Mouse (Mus musculus): ENCODE results near the gene Olfr1040. TPM values are rescaled to one million over a fixed set of nuclear protein-coding genes. Genes with fewer than 3 reads are reported as not detected.
"Not testable (repeated sequence)": the region's sequence is repeated elsewhere in the genome, so short reads cannot be mapped to it uniquely, and the experiment has no call there.

The Olfr1040 gene
- not detected in 2 replicates for polyA plus RNA-seq (2015; fragmentation: Nextera tagmentation; extraction: Ambion mirVana)

DNA sequence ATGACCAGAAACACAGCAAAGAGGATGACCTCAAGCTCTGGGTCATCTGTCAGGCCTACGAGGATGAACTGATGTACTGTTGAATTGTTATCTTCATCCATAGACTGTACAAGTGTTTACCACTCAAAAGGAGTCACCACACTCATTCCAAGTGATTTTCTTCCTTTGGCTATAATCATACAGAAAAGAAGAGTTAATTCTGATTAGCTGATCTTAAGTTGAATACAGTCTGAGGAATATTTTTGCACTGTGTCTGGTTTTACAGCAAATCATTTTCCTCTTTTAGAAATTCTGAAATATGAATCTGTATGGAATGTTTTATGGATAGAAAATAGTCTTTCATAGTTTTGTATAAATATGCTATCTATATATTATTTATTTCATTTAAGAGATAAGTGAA is at the start of gene Olfr1040:
TSS of gene Olfr1040 (minus strand) at position 101 of the 400 bp plus-strand sequence.
- Histone ChIP-seq H3K9me3 (replicated peaks; ENCODE audit: control insufficient read depth, low read length) (no peaks in the 10 kb centered on the region), H3K4me2 (ENCODE audit: low read depth, low read length) (no peak within 1 kb of the TSS), H3K4me3 (ENCODE audit: low read depth, low read length) (no peak within 1 kb of the TSS), H3K9ac (ENCODE audit: low read depth, low read length) (no peak within 1 kb of the TSS), H3K36me3 (ENCODE audit: control insufficient read depth, insufficient read depth) (no peaks in the 10 kb centered on the region), H3K27ac (ENCODE audit: low read length) (no peak within 1 kb of the TSS), H3K4me1 (ENCODE audit: control insufficient read depth, low read depth, low read length) (no peaks in the 10 kb centered on the region), H3K27me3 (ENCODE audit: control insufficient read depth, insufficient read depth, low read depth, low read length) (no peaks in the 10 kb centered on the region)
- ATAC-seq (ENCODE audit: low read depth): no peak
- 67% methylated on average over 1 of the region's 1 CpGs for WGBS (ENCODE audit: insufficient replicate concordance)

DNA sequence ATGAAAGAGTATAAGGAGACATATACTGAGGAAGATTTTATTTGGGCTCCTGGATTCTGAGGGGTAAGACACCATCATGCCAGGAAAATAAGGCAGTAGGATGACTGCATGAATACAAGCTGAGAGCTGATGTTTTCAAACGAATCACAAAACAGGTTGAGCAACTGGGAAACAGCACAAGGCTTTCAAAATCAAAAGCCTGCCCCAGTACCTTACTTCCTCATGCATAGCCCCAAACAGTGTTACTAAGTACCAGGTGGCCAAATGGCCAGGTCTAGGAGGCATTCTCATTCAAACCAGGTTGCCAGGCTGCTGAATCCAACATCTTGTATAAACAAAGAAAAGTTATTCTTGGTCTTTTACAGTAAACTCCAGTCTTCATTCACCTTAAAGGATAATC is 49.3 kb upstream of the Olfr1040 start:
- Histone ChIP-seq H3K9me3 (replicated peaks; ENCODE audit: control insufficient read depth, low read length) (no peaks in the 10 kb centered on the region), H3K36me3 (ENCODE audit: control insufficient read depth, insufficient read depth) (no peaks in the 10 kb centered on the region), H3K27ac (ENCODE audit: low read length) (no peak overlapping the region), H3K27me3 (ENCODE audit: control insufficient read depth, insufficient read depth, low read depth, low read length) (no peaks in the 10 kb centered on the region), H3K4me2 (ENCODE audit: low read depth, low read length) (no peak overlapping the region), H3K4me3 (ENCODE audit: low read depth, low read length) (no peak overlapping the region), H3K9ac (ENCODE audit: low read depth, low read length) (no peak overlapping the region), H3K4me1 (ENCODE audit: control insufficient read depth, low read depth, low read length) (no peaks in the 10 kb centered on the region)
- ATAC-seq (ENCODE audit: low read depth): no peak; the same call in 1 of the 2 replicates
- 28% methylated on average over 1 of the region's 1 CpGs for WGBS (ENCODE audit: insufficient replicate concordance)

DNA sequence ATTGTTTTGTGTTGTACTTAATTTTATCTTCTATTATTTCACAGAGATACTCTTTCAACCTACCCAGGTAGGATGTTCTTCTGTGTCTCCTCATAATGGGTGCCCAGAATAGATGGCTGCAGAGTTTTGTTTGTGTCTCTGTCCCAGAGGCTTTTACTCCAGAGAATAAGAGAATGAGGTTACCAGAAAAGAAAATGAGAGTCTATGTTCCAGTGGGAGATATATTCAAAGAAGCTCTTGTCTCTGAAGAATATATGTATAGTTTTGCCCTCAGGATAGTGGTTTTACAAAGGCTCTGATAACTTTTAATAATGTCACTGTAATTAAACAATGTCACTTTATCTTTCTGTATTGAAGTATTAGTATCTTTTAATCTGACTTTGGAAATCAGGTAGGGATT is 39.1 kb upstream of the Olfr1040 start, which contains the start of gene Olfr52:
TSS of gene Olfr52 (minus strand) at position 101 of the 400 bp plus-strand sequence.
- no peak within 1 kb of the TSS for H3K27ac ChIP-seq (ENCODE audit: low read length)
- H3K4me2 ChIP-seq (ENCODE audit: low read depth, low read length): no peak within 1 kb of the TSS
- no peaks in the 10 kb centered on the region for H3K36me3 ChIP-seq (ENCODE audit: control insufficient read depth, insufficient read depth)
- no peak within 1 kb of the TSS for H3K4me3 ChIP-seq (ENCODE audit: low read depth, low read length)
- no peaks in the 10 kb centered on the region for H3K4me1 ChIP-seq (ENCODE audit: control insufficient read depth, low read depth, low read length)
- H3K9ac ChIP-seq (ENCODE audit: low read depth, low read length): no peak within 1 kb of the TSS
- no peaks in the 10 kb centered on the region for H3K27me3 ChIP-seq (ENCODE audit: control insufficient read depth, insufficient read depth, low read depth, low read length)
- no peaks in the 10 kb centered on the region for H3K9me3 ChIP-seq (replicated peaks; ENCODE audit: control insufficient read depth, low read length)
- ATAC-seq (ENCODE audit: low read depth): no peak

DNA sequence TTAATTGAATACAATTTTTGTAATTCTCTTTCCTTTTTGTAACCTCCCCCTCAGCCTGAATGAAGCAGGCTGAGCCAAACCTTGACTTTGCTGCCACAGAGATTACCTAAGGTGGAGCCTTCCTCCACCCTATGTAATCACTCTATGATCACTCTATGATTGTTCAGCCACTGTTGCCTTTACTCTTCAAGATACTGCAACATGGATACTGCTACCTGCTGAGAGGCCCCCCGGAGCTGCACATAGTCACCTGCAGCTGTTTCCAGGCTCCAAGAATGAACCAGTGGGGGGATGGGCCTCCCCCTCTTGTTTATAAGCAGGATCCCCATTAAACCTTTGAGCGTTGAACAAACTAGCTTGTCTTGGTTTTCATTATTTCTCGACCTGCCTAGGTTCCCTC is 33.4 kb upstream of the Olfr1040 start:
- Histone ChIP-seq H3K36me3 (ENCODE audit: control insufficient read depth, insufficient read depth) (no peaks in the 10 kb centered on the region), H3K4me3 (ENCODE audit: low read depth, low read length) (no peak overlapping the region), H3K27ac (ENCODE audit: low read length) (no peak overlapping the region), H3K9me3 (replicated peaks; ENCODE audit: control insufficient read depth, low read length) (no peaks in the 10 kb centered on the region), H3K4me2 (ENCODE audit: low read depth, low read length) (no peak overlapping the region), H3K9ac (ENCODE audit: low read depth, low read length) (no peak overlapping the region), H3K4me1 (ENCODE audit: control insufficient read depth, low read depth, low read length) (no peaks in the 10 kb centered on the region), H3K27me3 (ENCODE audit: control insufficient read depth, insufficient read depth, low read depth, low read length) (no peaks in the 10 kb centered on the region)
- WGBS (ENCODE audit: insufficient replicate concordance): 71% methylated on average over 3 of the region's 3 CpGs
- no peak for ATAC-seq (ENCODE audit: low read depth)

DNA sequence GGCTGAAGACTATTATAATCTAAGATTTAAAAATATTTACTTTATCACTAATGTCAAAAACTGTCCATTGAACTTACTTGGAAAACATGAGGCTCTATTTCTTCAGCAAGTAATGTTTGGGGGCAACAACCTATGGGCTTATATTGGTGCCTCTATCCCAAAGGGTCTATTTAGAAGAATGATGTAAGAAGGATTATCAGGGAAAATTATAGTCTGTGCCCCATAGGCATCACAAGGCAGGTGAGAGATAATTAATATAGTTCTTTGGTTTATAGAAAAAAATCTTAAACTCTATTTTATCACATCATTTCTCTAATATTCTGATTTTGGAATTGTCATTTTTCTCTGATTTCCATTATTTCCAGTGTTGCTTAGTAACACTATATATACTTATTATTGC is 31.2 kb upstream of the Olfr1040 start, which contains the start of gene Olfr1044:
TSS of gene Olfr1044 (minus strand) at position 101 of the 400 bp plus-strand sequence.
- no peak for ATAC-seq (ENCODE audit: low read depth)
- H3K4me1 ChIP-seq (ENCODE audit: control insufficient read depth, low read depth, low read length): no peaks in the 10 kb centered on the region
- H3K9ac ChIP-seq (ENCODE audit: low read depth, low read length): no peak within 1 kb of the TSS
- H3K4me3 ChIP-seq (ENCODE audit: low read depth, low read length): no peak within 1 kb of the TSS
- H3K27ac ChIP-seq (ENCODE audit: low read length): no peak within 1 kb of the TSS
- no peaks in the 10 kb centered on the region for H3K27me3 ChIP-seq (ENCODE audit: control insufficient read depth, insufficient read depth, low read depth, low read length)
- H3K9me3 ChIP-seq (replicated peaks; ENCODE audit: control insufficient read depth, low read length): no peaks in the 10 kb centered on the region
- no peak within 1 kb of the TSS for H3K4me2 ChIP-seq (ENCODE audit: low read depth, low read length)
- no peaks in the 10 kb centered on the region for H3K36me3 ChIP-seq (ENCODE audit: control insufficient read depth, insufficient read depth)

DNA sequence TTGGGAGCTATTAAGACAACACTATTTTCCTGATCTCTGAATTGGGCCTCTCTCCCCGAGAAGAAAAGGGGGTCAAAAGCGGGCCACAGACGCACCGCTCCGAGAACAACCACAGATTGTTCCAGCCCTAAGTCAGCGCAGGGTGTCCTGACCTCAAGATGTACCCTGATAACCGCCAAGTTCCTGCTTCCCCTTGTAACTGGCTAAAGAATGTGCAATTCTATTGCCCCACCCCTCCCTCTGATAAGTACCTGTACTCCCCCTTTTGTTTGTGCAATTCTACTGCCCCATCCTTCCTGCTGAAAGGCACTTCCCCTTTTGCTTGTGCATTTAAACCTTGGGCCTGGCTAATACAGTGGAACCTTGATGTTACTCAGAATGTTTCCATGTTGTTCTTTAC is 28.9 kb upstream of the Olfr1040 start:
- not testable (repeated sequence) for H3K9me3 ChIP-seq (replicated peaks; ENCODE audit: control insufficient read depth, low read length); H3K4me3 ChIP-seq (ENCODE audit: low read depth, low read length); H3K36me3 ChIP-seq (ENCODE audit: control insufficient read depth, insufficient read depth); H3K27ac ChIP-seq (ENCODE audit: low read length); H3K4me1 ChIP-seq (ENCODE audit: control insufficient read depth, low read depth, low read length); ATAC-seq (ENCODE audit: low read depth); H3K4me2 ChIP-seq (ENCODE audit: low read depth, low read length); H3K27me3 ChIP-seq (ENCODE audit: control insufficient read depth, insufficient read depth, low read depth, low read length); H3K9ac ChIP-seq (ENCODE audit: low read depth, low read length)
- WGBS (ENCODE audit: insufficient replicate concordance): 26% methylated on average over 7 of the region's 7 CpGs

DNA sequence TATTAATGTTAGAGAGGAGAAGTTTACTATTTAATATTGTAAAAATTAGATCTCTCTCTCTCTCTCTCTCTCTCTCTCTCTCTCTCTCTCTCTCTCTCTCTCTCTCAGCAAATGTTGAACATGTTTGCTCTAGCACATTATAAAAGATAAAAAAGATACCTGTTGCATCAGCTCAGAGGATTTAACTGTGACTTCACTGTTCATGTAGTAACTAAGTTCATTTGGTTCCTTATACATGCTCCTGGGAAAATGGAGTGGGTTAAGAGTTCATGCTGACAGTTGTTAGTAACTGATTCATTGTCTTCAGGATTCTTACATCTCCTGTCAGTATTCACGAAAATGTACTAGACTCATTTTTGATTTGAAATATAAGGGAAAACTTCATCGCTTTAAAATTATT is 20.9 kb upstream of the Olfr1040 start, which contains the start of gene Olfr1043:
TSS of gene Olfr1043 (minus strand) at position 101 of the 400 bp plus-strand sequence.
- H3K4me2 ChIP-seq (ENCODE audit: low read depth, low read length): no peak within 1 kb of the TSS
- 62% methylated on average over 2 of the region's 2 CpGs for WGBS (ENCODE audit: insufficient replicate concordance)
- ATAC-seq (ENCODE audit: low read depth): no peak
- no peak within 1 kb of the TSS for H3K9ac ChIP-seq (ENCODE audit: low read depth, low read length)
- H3K4me3 ChIP-seq (ENCODE audit: low read depth, low read length): no peak within 1 kb of the TSS
- no peaks in the 10 kb centered on the region for H3K9me3 ChIP-seq (replicated peaks; ENCODE audit: control insufficient read depth, low read length)
- H3K27ac ChIP-seq (ENCODE audit: low read length): no peak within 1 kb of the TSS
- no peaks in the 10 kb centered on the region for H3K36me3 ChIP-seq (ENCODE audit: control insufficient read depth, insufficient read depth)
- H3K4me1 ChIP-seq (ENCODE audit: control insufficient read depth, low read depth, low read length): no peaks in the 10 kb centered on the region
- no peaks in the 10 kb centered on the region for H3K27me3 ChIP-seq (ENCODE audit: control insufficient read depth, insufficient read depth, low read depth, low read length)

DNA sequence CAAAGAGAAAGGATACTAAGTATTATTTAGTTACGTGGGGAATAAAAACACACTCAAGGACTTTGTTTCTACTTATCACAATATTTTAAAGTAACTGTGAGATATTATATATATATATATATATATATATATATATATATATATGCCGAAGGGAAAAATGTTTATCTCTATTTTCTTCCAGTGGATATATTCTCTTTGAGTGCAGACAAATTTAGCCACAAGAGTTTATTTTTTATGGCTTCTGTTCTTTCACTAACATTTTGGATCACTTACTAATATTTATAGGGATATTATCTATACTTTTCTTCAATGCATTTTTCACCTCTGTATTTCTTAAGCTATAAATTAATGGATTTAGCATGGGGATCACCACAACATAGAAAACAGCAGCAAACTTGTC is 15.2 kb upstream of the Olfr1040 start, which contains the start of gene Olfr1042:
TSS of gene Olfr1042 (minus strand) at position 101 of the 400 bp plus-strand sequence.
- H3K4me3 ChIP-seq (ENCODE audit: low read depth, low read length): no peak within 1 kb of the TSS
- H3K27me3 ChIP-seq (ENCODE audit: control insufficient read depth, insufficient read depth, low read depth, low read length): no peaks in the 10 kb centered on the region
- H3K4me1 ChIP-seq (ENCODE audit: control insufficient read depth, low read depth, low read length): no peaks in the 10 kb centered on the region
- 69% methylated on average over 2 of the region's 2 CpGs for WGBS (ENCODE audit: insufficient replicate concordance)
- H3K4me2 ChIP-seq (ENCODE audit: low read depth, low read length): no peak within 1 kb of the TSS
- H3K9ac ChIP-seq (ENCODE audit: low read depth, low read length): no peak within 1 kb of the TSS
- no peak for ATAC-seq (ENCODE audit: low read depth)
- H3K9me3 ChIP-seq (replicated peaks; ENCODE audit: control insufficient read depth, low read length): no peaks in the 10 kb centered on the region
- no peak within 1 kb of the TSS for H3K27ac ChIP-seq (ENCODE audit: low read length)
- no peaks in the 10 kb centered on the region for H3K36me3 ChIP-seq (ENCODE audit: control insufficient read depth, insufficient read depth)

DNA sequence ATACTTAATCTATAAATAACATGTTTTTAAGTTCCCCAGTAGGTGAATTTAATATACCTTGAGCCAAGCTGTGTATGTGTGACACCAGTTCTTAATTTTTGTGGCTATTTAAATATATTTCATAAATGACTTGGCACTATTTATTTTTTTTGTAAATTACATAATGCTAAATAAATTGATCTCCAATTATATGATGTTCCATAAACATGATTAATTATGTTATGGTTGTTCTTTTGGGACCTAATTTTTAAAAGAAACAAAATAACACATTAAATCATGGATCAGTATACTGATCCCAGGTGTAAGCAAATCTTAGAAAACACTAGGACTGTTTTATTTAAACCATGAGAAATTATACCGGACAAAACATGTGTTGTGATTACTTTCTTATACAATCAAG is 10.7 kb downstream of the Olfr1040 start, which contains the start of gene Olfr1039:
TSS of gene Olfr1039 (minus strand) at position 101 of the 400 bp plus-strand sequence.
- no peak within 1 kb of the TSS for H3K4me3 ChIP-seq (ENCODE audit: low read depth, low read length)
- H3K27me3 ChIP-seq (ENCODE audit: control insufficient read depth, insufficient read depth, low read depth, low read length): no peaks in the 10 kb centered on the region
- H3K36me3 ChIP-seq (ENCODE audit: control insufficient read depth, insufficient read depth): no peaks in the 10 kb centered on the region
- H3K4me2 ChIP-seq (ENCODE audit: low read depth, low read length): no peak within 1 kb of the TSS
- ATAC-seq (ENCODE audit: low read depth): no peak
- no peaks in the 10 kb centered on the region for H3K9me3 ChIP-seq (replicated peaks; ENCODE audit: control insufficient read depth, low read length)
- WGBS (ENCODE audit: insufficient replicate concordance): 73% methylated on average over 1 of the region's 1 CpGs
- H3K4me1 ChIP-seq (ENCODE audit: control insufficient read depth, low read depth, low read length): no peaks in the 10 kb centered on the region
- H3K27ac ChIP-seq (ENCODE audit: low read length): no peak within 1 kb of the TSS
- no peak within 1 kb of the TSS for H3K9ac ChIP-seq (ENCODE audit: low read depth, low read length)

All from liver, embryonic 16.5 days (tissue).